Mouse (Mus musculus) embryonic fibroblast, embryonic 13.5 days (primary cell): ENCODE results near the gene Fbxl21.

Experiments used
- CTCF ChIP-seq: IDR thresholded peaks from 2 replicates; pipeline ENCODE4 v1.5.1; 2011; ENCODE audit warnings: mild to moderate bottlenecking, control low read depth, low read length, moderate library complexity, borderline replicate concordance; ENCODE audit not compliant: insufficient read depth
- POLR2A ChIP-seq: IDR thresholded peaks from 2 replicates; pipeline ENCODE4 v1.6.1; 2011; ENCODE audit warnings: low read depth, mild to moderate bottlenecking, control low read depth, low read length, moderate library complexity

GRCm38 (mm10) chr13:56582720-56583119 lies 60.4 kb downstream of the Fbxl21 start:
- TF ChIP-seq CTCF (no peak), POLR2A (no peak)
